Mouse (Mus musculus) cerebellum, adult 11-12 months (tissue): Measurements from ENCODE around the gene Atpif1.
"Not testable (repeated sequence)": the region's sequence is repeated elsewhere in the genome, so short reads cannot be mapped to it uniquely, and the experiment has no call there.

Experiments used
- DNase-seq: peaks from one replicate; pipeline ENCODE4 v3.0.0; 2022

The Atpif1 gene

GRCm38 (mm10) chr4:132490273-132491010 is 43.0 kb downstream of the Atpif1 start:
- no peak for DNase-seq

- DNase-seq: no peak
These were observed 44.5 kb downstream of the Atpif1 start for GRCm38 (mm10) chr4:132488976-132489375.

DNA sequence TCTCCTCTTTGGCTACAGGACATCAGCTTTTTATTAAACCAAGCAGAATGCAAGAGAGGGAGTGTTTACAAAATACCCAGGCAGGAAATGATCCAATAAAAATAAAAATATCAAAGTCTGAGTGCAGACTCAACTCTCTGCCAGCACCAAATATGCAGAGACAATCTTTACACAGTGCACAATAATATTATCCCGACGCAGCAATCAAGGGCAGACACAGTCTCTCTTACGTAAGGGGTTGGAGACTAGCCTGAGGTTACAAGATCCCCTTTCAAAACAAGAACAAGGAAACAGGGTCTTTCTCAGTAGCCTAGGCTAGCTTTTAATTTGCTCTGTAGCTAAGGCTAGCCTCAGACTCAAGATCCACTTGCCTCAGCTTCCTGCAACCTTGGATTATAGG is 44.9 kb downstream of the Atpif1 start:
- no peak for DNase-seq

GRCm38 (mm10) chr4:132484820-132485219 is 48.6 kb downstream of the Atpif1 start:
- DNase-seq: no peak

DNA sequence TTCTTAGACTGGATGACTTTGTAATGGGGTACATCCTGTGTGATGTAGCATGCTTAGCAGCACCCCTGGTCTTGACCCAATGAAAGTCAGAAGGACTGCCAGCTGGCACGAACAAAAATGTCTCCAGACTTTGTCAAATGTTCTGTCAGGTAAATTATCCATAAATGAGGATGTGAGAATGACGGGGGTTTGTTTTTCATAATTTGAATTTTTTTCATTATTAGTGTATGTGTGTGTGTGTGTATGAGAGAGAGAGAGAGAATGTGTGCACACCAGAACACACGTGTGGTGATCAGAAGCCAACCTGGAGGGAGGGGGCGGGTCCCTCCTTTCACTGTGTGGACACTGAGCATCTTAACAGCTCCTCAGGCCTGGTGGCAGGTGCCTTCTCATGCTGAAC is 49.2 kb downstream of the Atpif1 start:
- DNase-seq: no peak

DNA sequence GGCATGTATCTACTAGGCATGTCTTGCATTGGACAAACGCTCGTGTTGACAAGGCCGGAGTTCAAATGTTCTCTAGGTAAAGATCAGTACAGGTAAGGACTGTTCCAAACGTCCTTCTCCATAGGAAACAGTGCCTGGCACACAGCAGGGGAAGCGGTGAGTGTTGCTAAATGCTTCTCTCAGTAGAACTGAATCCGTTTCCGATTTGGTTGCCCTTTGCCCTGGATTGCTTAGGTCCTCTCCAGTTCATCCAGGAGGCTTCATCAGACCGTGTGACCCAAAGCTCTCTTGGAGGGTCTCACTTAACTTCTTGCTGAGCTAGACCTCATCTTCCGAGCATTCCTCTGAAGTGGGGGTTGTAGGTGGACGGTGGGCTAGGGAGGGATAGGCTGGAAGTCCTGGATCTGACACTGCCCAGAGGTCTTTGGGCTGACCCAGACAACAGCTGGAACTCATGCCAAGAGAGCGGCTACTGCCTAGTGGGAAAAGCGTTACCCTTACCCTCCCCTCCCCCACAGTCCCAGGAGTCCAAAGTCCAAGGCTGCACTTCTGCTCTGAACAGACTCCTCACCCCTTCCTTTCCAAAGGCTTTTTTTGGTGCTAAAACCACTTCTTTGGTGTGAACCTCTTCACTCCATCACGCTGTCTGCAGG is 50.4 kb downstream of the Atpif1 start:
- DNase-seq: no peak

DNA sequence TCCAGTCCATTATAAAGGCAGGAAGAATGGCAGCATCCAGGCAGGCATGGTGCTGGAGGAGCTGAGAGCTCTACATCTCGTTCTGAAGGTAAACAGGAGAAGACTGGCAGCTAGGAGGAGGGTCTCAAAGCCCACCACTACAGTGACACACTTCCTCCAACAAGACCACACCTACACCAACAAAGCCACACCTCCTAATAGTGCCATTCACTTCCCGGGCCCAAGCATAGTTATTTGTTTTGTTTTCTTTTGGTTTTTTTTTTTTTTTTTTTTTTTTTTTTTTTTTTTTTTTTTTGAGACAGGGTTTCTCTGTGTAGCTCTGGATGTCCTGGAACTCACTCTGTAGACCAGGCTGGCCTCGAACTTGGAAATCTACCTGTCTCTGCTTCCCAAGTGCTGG is 51.4 kb downstream of the Atpif1 start:
- not testable (repeated sequence) for DNase-seq
